Mouse (Mus musculus): ENCODE results near the gene Gm13290. TPM values are rescaled to one million over a fixed set of nuclear protein-coding genes. Genes with fewer than 3 reads are reported as not detected.

The Gm13290 gene
- polyA plus RNA-seq, 1 experiment from 2014 or later: not detected

Other genes starting within 250 kb of the Gm13290 start
- not detected in 2 replicates for gene Ifna15, start 215.6 kb upstream of the Gm13290 start, polyA plus RNA-seq (2015; fragmentation: Nextera tagmentation; extraction: Ambion mirVana)
- not detected in 2 replicates for gene Ifna14, start 202.0 kb upstream of the Gm13290 start, polyA plus RNA-seq (2015; fragmentation: Nextera tagmentation; extraction: Ambion mirVana)
- not detected in 2 replicates for gene Ifna9, start 181.4 kb upstream of the Gm13290 start, polyA plus RNA-seq (2015; fragmentation: Nextera tagmentation; extraction: Ambion mirVana)
- not detected in 2 replicates for gene Ifna12, start 170.5 kb upstream of the Gm13290 start, polyA plus RNA-seq (2015; fragmentation: Nextera tagmentation; extraction: Ambion mirVana)
- gene C87499, start 139.4 kb upstream of the Gm13290 start, polyA plus RNA-seq (2015; fragmentation: Nextera tagmentation; extraction: Ambion mirVana): not detected in 2 replicates
- not detected in 2 replicates for gene Ifna13, start 129.4 kb upstream of the Gm13290 start, polyA plus RNA-seq (2015; fragmentation: Nextera tagmentation; extraction: Ambion mirVana)
- gene Ifna16, start 96.9 kb upstream of the Gm13290 start, polyA plus RNA-seq (2015; fragmentation: Nextera tagmentation; extraction: Ambion mirVana): not detected in 2 replicates
- gene Ifna2, start 89.9 kb upstream of the Gm13290 start, polyA plus RNA-seq (2015; fragmentation: Nextera tagmentation; extraction: Ambion mirVana): not detected in 2 replicates
- gene Ifnab, start 82.5 kb upstream of the Gm13290 start, polyA plus RNA-seq (2015; fragmentation: Nextera tagmentation; extraction: Ambion mirVana): not detected in 2 replicates
- gene Gm26566, start 52.0 kb upstream of the Gm13290 start, polyA plus RNA-seq (2015; fragmentation: Nextera tagmentation; extraction: Ambion mirVana): 1.3 and 1.5 TPM in 2 replicates
- 126 and 128 TPM in 2 replicates for gene Klhl9, start 51.4 kb upstream of the Gm13290 start, polyA plus RNA-seq (2015; fragmentation: Nextera tagmentation; extraction: Ambion mirVana)
- gene Gm13271, start 19.0 kb upstream of the Gm13290 start, polyA plus RNA-seq (2015; fragmentation: Nextera tagmentation; extraction: Ambion mirVana): not detected in 2 replicates
- not detected in 2 replicates for gene Gm13283, start 13.7 kb upstream of the Gm13290 start, polyA plus RNA-seq (2015; fragmentation: Nextera tagmentation; extraction: Ambion mirVana)
- gene Gm13289, start 3.1 kb downstream of the Gm13290 start, polyA plus RNA-seq (2015; fragmentation: Nextera tagmentation; extraction: Ambion mirVana): not detected in 2 replicates
- not detected in 2 replicates for gene Gm13272, start 6.0 kb downstream of the Gm13290 start, polyA plus RNA-seq (2015; fragmentation: Nextera tagmentation; extraction: Ambion mirVana)
- gene Ifnz, start 8.3 kb downstream of the Gm13290 start, polyA plus RNA-seq (2015; fragmentation: Nextera tagmentation; extraction: Ambion mirVana): not detected in 2 replicates
- not detected in 2 replicates for gene Gm13276, start 11.9 kb downstream of the Gm13290 start, polyA plus RNA-seq (2015; fragmentation: Nextera tagmentation; extraction: Ambion mirVana)
- not detected in 2 replicates for gene Gm13277, start 14.8 kb downstream of the Gm13290 start, polyA plus RNA-seq (2015; fragmentation: Nextera tagmentation; extraction: Ambion mirVana)
- not detected in 2 replicates for gene Gm13278, start 17.7 kb downstream of the Gm13290 start, polyA plus RNA-seq (2015; fragmentation: Nextera tagmentation; extraction: Ambion mirVana)
- not detected in 2 replicates for gene Gm13275, start 20.7 kb downstream of the Gm13290 start, polyA plus RNA-seq (2015; fragmentation: Nextera tagmentation; extraction: Ambion mirVana)
- not detected in 2 replicates for gene Gm13279, start 23.6 kb downstream of the Gm13290 start, polyA plus RNA-seq (2015; fragmentation: Nextera tagmentation; extraction: Ambion mirVana)
- 0.32 TPM in 1 of 2 replicates, not detected in the other for gene Gm13285, start 25.8 kb downstream of the Gm13290 start, polyA plus RNA-seq (2015; fragmentation: Nextera tagmentation; extraction: Ambion mirVana)
- gene Gm13287, start 29.4 kb downstream of the Gm13290 start, polyA plus RNA-seq (2015; fragmentation: Nextera tagmentation; extraction: Ambion mirVana): not detected in 2 replicates
- not detected in 2 replicates for gene Gm13288, start 31.7 kb downstream of the Gm13290 start, polyA plus RNA-seq (2015; fragmentation: Nextera tagmentation; extraction: Ambion mirVana)
- gene Ifna7, start 42.4 kb downstream of the Gm13290 start, polyA plus RNA-seq (2015; fragmentation: Nextera tagmentation; extraction: Ambion mirVana): not detected in 2 replicates
- gene Ifna11, start 46.1 kb downstream of the Gm13290 start, polyA plus RNA-seq (2015; fragmentation: Nextera tagmentation; extraction: Ambion mirVana): not detected in 2 replicates
- gene Ifna6, start 53.6 kb downstream of the Gm13290 start, polyA plus RNA-seq (2015; fragmentation: Nextera tagmentation; extraction: Ambion mirVana): not detected in 2 replicates
- gene Ifna5, start 61.7 kb downstream of the Gm13290 start, polyA plus RNA-seq (2015; fragmentation: Nextera tagmentation; extraction: Ambion mirVana): not detected in 2 replicates
- gene Ifna4, start 68.0 kb downstream of the Gm13290 start, polyA plus RNA-seq (2015; fragmentation: Nextera tagmentation; extraction: Ambion mirVana): not detected in 2 replicates
- not detected in 2 replicates for gene Ifna1, start 76.3 kb downstream of the Gm13290 start, polyA plus RNA-seq (2015; fragmentation: Nextera tagmentation; extraction: Ambion mirVana)
- gene Ifne, start 106.4 kb downstream of the Gm13290 start, polyA plus RNA-seq (2015; fragmentation: Nextera tagmentation; extraction: Ambion mirVana): not detected in 2 replicates